Mouse (Mus musculus): ENCODE measurements around the gene Gm42957. TPM values are rescaled to one million over a fixed set of nuclear protein-coding genes. Genes with fewer than 3 reads are reported as not detected.
"Not testable (repeated sequence)": the region's sequence is repeated elsewhere in the genome, so short reads cannot be mapped to it uniquely, and the experiment has no call there.

Gm42957 gene
- polyA plus RNA-seq, 1 experiment from 2014 or later = not detected

DNA sequence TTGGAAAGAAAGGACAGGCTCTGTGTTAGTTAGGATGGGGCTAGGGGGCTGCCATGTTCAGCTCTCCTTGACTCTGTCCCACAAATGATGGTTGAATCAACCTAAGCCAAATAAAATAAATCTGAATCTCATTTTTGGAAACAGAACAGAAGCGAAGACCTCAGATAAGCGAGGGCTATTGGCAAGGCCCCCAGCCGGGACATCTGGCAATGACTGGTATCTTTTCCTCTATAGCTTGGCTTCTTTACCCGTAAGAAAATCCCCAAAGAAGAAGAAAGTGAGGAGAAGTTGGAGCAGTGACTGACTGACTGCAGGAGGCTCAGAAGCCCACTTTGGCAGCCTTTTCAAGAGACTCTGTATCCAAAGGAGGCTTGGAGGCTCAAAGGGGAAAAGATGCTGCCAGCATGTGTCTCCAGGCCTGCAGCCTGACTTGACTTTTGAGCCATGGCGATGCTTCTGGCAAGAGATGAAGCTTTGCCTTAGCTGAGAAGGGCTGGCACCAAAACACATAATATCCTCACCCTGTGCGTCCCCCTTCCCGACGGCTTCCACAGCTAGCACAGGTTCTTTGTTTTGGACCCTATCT is 27.6 kb downstream of the Gm42957 start:
- DNase-seq (ENCODE audit: low spot score) = no peak
- no peaks in the 10 kb centered on the region for H3K9me3 ChIP-seq (ENCODE audit: low read length)
- H3K4me3 ChIP-seq (ENCODE audit: low read depth, low read length) = no peak overlapping the region
- 0 out of 2 replicates have a peak, but pooled peaks cover 4% of the 10 kb centered on the region for H3K4me1 ChIP-seq (ENCODE audit: insufficient read depth, low read depth, low read length)
- H3K27ac ChIP-seq (ENCODE audit: low read length) = peak overlapping the region; percentile 38; the same call in 1 of the 2 replicates
- H3K36me3 ChIP-seq (ENCODE audit: insufficient read depth, low read length) = no peaks in the 10 kb centered on the region
- no peaks in the 10 kb centered on the region for H3K27me3 ChIP-seq (replicated peaks; ENCODE audit: insufficient read depth, low read length)
- WGBS = 45% methylated on average over 8 of the region's 8 CpGs
- H3K4me2 ChIP-seq (replicated peaks; ENCODE audit: low read depth, low read length) = peak overlapping the region; percentile 54
- no peak for TF ChIP-seq CTCF (IDR thresholded peaks at IDR 0.05)
- TF ChIP-seq EP300 (IDR thresholded peaks at IDR 0.05) = no peak
- H3K9ac ChIP-seq (replicated peaks; ENCODE audit: low read depth) = no peak overlapping the region
- ATAC-seq = no peak

DNA sequence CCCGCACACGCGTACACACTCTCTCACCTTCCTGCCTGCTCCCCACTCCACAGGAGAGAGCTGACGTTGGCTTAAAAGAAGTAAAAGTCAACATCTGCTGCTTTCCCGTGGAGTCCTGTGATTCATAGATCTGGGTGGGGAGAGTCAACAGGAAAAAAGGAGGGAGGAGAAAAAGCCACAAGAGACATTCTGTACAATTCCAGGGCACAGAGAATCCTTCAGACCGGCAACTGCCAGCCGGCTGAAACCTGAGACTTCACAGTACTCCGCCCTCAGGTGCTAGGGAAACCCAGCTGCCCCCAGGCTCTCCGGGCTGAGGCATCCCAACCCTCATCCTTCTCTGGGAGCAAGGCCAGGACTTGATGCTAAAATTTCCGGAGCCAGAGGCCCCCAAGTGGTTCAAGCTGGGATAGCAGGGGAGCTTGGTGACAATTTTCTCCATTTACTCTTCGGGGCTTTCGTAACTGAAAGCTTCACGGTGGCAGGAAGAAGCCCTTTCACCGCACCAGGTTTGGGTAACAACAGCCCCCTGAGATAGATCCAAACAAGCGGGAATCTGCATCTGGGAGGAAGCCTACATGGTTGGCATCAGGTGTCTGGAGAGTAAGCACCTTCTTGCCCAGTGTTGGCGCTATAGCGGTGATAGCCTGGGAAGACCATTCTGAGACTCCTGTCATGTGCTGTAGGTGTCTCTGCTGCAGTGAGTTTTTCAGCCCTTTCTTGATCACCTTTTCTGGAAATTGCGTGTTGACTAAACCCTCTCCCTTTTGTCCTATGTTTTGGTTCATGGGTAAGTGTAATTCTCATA is 28.4 kb downstream of the Gm42957 start:
- WGBS = 4% methylated on average over 15 of the region's 18 CpGs
- H3K27ac ChIP-seq (ENCODE audit: low read length) = peak overlapping the region; percentile 38; the same call in 1 of the 2 replicates

DNA sequence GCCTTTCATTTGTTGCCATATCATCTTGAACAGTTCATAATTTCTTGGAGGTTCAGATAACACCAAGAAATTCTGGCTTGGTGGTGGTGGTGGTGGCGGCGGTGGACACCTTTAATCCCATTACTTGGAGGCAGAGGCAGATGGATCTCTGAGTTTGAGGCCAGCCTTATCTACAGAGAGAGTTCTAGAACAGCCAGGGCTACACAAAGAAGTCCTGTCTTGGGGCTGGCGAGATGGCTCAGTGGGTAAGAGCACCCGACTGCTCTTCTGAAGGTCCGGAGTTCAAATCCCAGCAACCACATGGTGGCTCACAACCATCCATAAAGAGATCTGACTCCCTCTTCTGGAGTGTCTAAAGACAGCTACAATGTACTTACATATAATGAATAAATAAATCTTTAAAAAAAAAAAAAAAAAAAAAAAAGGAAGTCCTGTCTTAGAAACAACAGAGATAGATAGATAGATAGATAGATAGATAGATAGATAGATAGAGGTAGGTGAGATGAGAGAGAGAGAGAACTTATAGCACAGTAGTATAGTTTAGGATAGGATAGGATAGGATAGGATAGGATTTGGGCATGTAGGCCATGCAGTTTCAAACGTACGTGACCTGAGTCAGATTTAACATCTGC is 30.6 kb downstream of the Gm42957 start:
- H3K9ac ChIP-seq (replicated peaks; ENCODE audit: low read depth); H3K4me1 ChIP-seq (ENCODE audit: insufficient read depth, low read depth, low read length); H3K9me3 ChIP-seq (ENCODE audit: low read length); H3K4me3 ChIP-seq (ENCODE audit: low read depth, low read length); DNase-seq (ENCODE audit: low spot score); H3K4me2 ChIP-seq (replicated peaks; ENCODE audit: low read depth, low read length); ATAC-seq; H3K27me3 ChIP-seq (replicated peaks; ENCODE audit: insufficient read depth, low read length); H3K36me3 ChIP-seq (ENCODE audit: insufficient read depth, low read length); H3K27ac ChIP-seq (ENCODE audit: low read length): not testable (repeated sequence)
- 83% methylated on average over 6 of the region's 7 CpGs for WGBS

More for the DNA sequence above, 28.4 kb downstream of the Gm42957 start:
- Histone ChIP-seq H3K9me3 (ENCODE audit: low read length) (no peaks in the 10 kb centered on the region), H3K4me1 (ENCODE audit: insufficient read depth, low read depth, low read length) (0 out of 2 replicates have a peak, but pooled peaks cover 4% of the 10 kb centered on the region), H3K27me3 (replicated peaks; ENCODE audit: insufficient read depth, low read length) (no peaks in the 10 kb centered on the region), H3K4me3 (ENCODE audit: low read depth, low read length) (0 out of 2 replicates have a peak overlapping the region, but pooled peaks have one; percentile 16), H3K36me3 (ENCODE audit: insufficient read depth, low read length) (no peaks in the 10 kb centered on the region), H3K4me2 (replicated peaks; ENCODE audit: low read depth, low read length) (peak overlapping the region; percentile 54), H3K9ac (replicated peaks; ENCODE audit: low read depth) (peak overlapping the region; percentile 34)
- DNase-seq (ENCODE audit: low spot score) = peak; percentile 92
- peak; percentile 95 for ATAC-seq
- TF ChIP-seq EP300 (IDR thresholded peaks at IDR 0.05) (peak; percentile 89), CTCF (IDR thresholded peaks at IDR 0.05) (peak; percentile 82)

DNA sequence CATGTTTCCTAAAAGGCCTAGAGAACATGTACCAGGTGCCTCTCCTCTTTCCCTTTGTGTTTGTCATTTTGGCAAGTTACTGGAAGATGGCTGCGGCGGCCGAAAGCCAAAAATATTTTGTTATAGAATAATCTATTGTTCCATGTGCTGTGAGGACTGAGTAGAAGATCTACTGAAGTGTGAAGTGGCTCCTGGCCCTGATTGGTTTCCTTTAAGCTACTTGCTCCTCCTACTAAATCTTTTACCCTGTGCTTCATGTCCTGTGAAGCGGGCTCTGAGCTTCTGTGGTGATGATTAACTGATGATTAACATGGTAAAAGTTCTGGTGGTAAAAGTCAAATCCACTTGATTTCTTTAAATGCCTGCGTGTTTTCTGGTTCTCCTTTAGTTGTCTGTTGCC is 31.6 kb downstream of the Gm42957 start:
- no peak for ATAC-seq
- DNase-seq (ENCODE audit: low spot score) = no peak
- Histone ChIP-seq H3K9ac (replicated peaks; ENCODE audit: low read depth) (no peak overlapping the region), H3K9me3 (ENCODE audit: low read length) (no peaks in the 10 kb centered on the region), H3K4me1 (ENCODE audit: insufficient read depth, low read depth, low read length) (0 out of 2 replicates have a peak, but pooled peaks cover 9% of the 10 kb centered on the region), H3K4me2 (replicated peaks; ENCODE audit: low read depth, low read length) (no peak overlapping the region), H3K27me3 (replicated peaks; ENCODE audit: insufficient read depth, low read length) (no peaks in the 10 kb centered on the region), H3K27ac (ENCODE audit: low read length) (no peak overlapping the region), H3K36me3 (ENCODE audit: insufficient read depth, low read length) (no peaks in the 10 kb centered on the region), H3K4me3 (ENCODE audit: low read depth, low read length) (no peak overlapping the region)
- no peak for TF ChIP-seq EP300 (IDR thresholded peaks at IDR 0.05)
- TF ChIP-seq CTCF (IDR thresholded peaks at IDR 0.05) = no peak
- WGBS = 88% methylated on average over 5 of the region's 5 CpGs

DNA sequence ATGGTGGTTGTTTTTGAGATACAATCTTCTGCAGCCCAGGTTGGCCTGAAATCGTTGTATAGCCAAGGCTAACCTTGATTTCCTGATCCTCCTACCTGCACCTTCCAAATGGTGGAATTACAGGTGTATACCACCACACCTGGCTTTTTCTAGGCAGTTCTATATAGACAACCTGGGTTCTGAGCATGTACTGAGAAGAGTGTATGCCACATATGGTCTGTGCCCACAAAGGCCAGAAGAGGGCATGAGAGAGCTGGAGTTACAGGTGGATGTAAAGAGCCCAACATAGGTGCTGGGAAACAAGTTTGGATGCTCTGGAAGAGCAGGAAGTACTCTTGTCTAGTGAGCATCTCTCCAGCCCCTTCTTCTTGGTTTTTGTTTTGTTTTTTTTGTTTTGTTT is 32.0 kb downstream of the Gm42957 start:
- WGBS = 39% methylated on average over 1 of the region's 1 CpGs
- peak; percentile 36 for DNase-seq (ENCODE audit: low spot score)
- Histone ChIP-seq H3K9ac (replicated peaks; ENCODE audit: low read depth) (no peak overlapping the region), H3K27ac (ENCODE audit: low read length) (no peak overlapping the region), H3K27me3 (replicated peaks; ENCODE audit: insufficient read depth, low read length) (no peaks in the 10 kb centered on the region), H3K36me3 (ENCODE audit: insufficient read depth, low read length) (no peaks in the 10 kb centered on the region), H3K9me3 (ENCODE audit: low read length) (no peaks in the 10 kb centered on the region), H3K4me1 (ENCODE audit: insufficient read depth, low read depth, low read length) (0 out of 2 replicates have a peak, but pooled peaks cover 9% of the 10 kb centered on the region), H3K4me2 (replicated peaks; ENCODE audit: low read depth, low read length) (no peak overlapping the region), H3K4me3 (ENCODE audit: low read depth, low read length) (no peak overlapping the region)
- ATAC-seq = no peak
- peak; percentile 65 for TF ChIP-seq CTCF (IDR thresholded peaks at IDR 0.05)
- no peak for TF ChIP-seq EP300 (IDR thresholded peaks at IDR 0.05)

DNA sequence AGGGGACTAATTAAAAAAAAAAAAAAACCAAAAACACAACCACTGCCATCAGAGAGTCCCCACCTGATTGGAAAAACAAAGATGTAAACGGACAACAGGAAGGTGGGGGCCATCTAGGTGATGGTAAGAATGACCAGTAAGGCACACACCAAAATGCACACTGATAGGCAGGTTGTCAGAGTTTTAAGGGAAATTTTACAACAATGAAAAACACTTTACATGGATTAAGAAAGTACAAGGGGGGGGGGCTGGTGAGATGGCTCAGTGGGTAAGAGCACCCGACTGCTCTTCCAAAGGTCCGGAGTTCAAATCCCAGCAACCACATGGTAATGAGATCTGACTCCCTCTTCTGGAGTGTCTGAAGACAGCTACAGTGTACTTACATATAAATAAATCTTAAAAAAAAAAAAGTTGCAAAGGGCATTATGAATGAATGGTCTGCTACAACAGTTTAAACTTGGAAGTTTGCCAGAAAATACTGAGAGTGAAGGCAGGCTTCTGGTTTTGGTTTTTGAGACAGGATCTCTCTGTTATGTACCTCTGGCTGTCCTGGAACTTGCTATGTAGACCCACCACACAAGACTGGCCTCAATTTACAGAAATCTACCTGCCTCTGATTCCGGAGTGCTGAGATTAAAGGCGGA is 33.3 kb downstream of the Gm42957 start:
- whole genome bisulfite sequencing = 94% methylated on average over 5 of the region's 5 CpGs
- no peaks in the 10 kb centered on the region for H3K36me3 ChIP-seq (ENCODE audit: insufficient read depth, low read length)
- H3K4me1 ChIP-seq (ENCODE audit: insufficient read depth, low read depth, low read length) = 0 out of 2 replicates have a peak, but pooled peaks cover 9% of the 10 kb centered on the region
- no peaks in the 10 kb centered on the region for H3K27me3 ChIP-seq (replicated peaks; ENCODE audit: insufficient read depth, low read length)
- H3K27ac ChIP-seq (ENCODE audit: low read length) = no peak overlapping the region
- DNase-seq (ENCODE audit: low spot score) = no peak
- H3K4me3 ChIP-seq (ENCODE audit: low read depth, low read length) = no peak overlapping the region
- H3K4me2 ChIP-seq (replicated peaks; ENCODE audit: low read depth, low read length) = no peak overlapping the region
- H3K9me3 ChIP-seq (ENCODE audit: low read length) = no peaks in the 10 kb centered on the region
- ATAC-seq = no peak
- no peak overlapping the region for H3K9ac ChIP-seq (replicated peaks; ENCODE audit: low read depth)
- no peak for TF ChIP-seq EP300 (IDR thresholded peaks at IDR 0.05)
- TF ChIP-seq CTCF (IDR thresholded peaks at IDR 0.05) = no peak
